Mouse (Mus musculus): ENCODE measurements at regions not wholly inside any gene's neighbourhood (a gene's known extent, or its start where the extent isn't known, plus 50 kb on each side); places are given as distances from the start of the nearest gene placed in this dataset.

DNA sequence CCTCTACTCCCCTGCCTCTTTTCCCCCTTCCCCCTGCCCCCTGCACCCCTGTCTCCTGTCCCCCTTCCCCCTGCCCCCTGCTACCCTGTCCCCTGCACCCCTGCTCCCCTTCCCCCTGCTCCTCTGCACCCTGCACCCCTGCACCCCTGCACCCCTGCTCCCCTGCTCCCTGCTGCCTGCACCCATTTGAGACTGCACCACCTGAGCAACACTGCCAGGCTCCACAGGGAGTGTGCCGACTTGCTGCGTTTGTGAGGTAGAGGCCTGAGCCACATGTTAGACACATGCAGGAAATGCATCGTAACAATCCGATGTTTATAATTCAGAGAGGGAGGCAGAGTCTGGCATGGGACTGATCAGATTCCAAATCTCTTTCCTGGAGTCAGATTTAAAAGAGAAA, 85.9 kb upstream of the Tspan2 start:
- TF ChIP-seq USF1 (IDR thresholded peaks at IDR 0.05; ENCODE audit: low read depth) (no peak), MYOD1 (IDR thresholded peaks at IDR 0.05; ENCODE audit: control insufficient read depth, insufficient read length, low read depth) (no peak), MYOG (IDR thresholded peaks at IDR 0.05; ENCODE audit: control insufficient read depth, extremely low read depth, insufficient read length) (no peak), FOSL1 (IDR thresholded peaks at IDR 0.05; ENCODE audit: insufficient read depth, low read length, poor library complexity, severe bottlenecking) (no peak), CEBPB (IDR thresholded peaks at IDR 0.05; ENCODE audit: low read depth) (no peak), CTCF (IDR thresholded peaks at IDR 0.05; ENCODE audit: control insufficient read depth, insufficient read depth, insufficient read length) (no peak), MAX (IDR thresholded peaks at IDR 0.05) (no peak)
- Histone ChIP-seq H3K27me3 (ENCODE audit: control insufficient read depth, insufficient read depth, insufficient read length) (no peaks in the 10 kb centered on the region), H3K79me3 (ENCODE audit: low read depth) (no peaks in the 10 kb centered on the region), H3K79me2 (ENCODE audit: control insufficient read depth, insufficient read depth) (no peaks in the 10 kb centered on the region), H3K36me3 (ENCODE audit: control insufficient read depth, insufficient read depth) (no peaks in the 10 kb centered on the region), H3K4me3 (ENCODE audit: insufficient read depth, poor library complexity, severe bottlenecking) (no peak overlapping the region), H3ac (ENCODE audit: control insufficient read depth, insufficient read length, low read depth) (no peak overlapping the region)

DNA sequence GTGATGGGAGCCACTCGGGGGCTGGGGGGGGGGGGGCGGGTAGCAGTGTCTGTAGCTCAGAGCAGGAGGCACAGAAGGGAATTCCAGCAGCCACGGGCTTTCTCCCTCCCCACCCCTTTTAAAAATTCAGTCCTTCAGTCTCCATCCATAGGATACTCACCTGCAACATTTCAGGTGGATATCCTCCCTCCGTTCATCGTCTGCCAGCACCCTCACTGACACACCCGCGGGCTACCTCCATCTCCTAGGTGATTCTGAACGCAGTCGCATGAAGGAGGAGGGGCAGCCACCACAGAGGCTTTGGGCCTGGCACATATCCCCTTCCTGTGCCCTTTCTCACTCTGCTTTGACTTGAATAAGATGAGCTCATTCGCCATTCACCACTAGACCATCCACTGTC, 79.4 kb upstream of the Tspan2 start:
- TF ChIP-seq MYOD1 (IDR thresholded peaks at IDR 0.05; ENCODE audit: control insufficient read depth, insufficient read length, low read depth) (no peak), MAX (IDR thresholded peaks at IDR 0.05) (no peak), FOSL1 (IDR thresholded peaks at IDR 0.05; ENCODE audit: insufficient read depth, low read length, poor library complexity, severe bottlenecking) (no peak), USF1 (IDR thresholded peaks at IDR 0.05; ENCODE audit: low read depth) (no peak), CTCF (IDR thresholded peaks at IDR 0.05; ENCODE audit: control insufficient read depth, insufficient read depth, insufficient read length) (no peak), MYOG (IDR thresholded peaks at IDR 0.05; ENCODE audit: control insufficient read depth, extremely low read depth, insufficient read length) (no peak), CEBPB (IDR thresholded peaks at IDR 0.05; ENCODE audit: low read depth) (no peak)

DNA sequence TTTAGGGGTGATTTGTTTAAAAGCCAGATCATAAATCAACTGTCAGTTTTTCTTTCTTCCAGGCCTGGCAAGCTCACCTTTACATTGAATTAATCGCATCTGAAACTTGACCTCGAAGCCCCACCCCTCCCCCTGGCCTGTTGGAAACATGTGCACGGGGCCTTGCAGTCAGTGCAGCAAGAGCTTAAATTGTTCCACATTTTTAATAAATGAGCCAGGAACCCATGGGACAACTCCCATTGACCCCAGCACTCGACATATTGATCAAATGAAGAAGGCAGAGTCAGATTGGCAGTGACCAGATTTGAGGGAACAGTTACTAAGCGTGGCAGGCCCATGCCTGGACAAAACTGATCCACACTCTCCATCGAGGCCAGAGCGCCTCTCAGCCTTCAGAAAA, 77.2 kb upstream of the Tspan2 start:
- Histone ChIP-seq H3K79me2 (ENCODE audit: control insufficient read depth, insufficient read depth) (no peaks in the 10 kb centered on the region), H3K4me3 (ENCODE audit: insufficient read depth, poor library complexity, severe bottlenecking) (no peak overlapping the region), H3K36me3 (ENCODE audit: control insufficient read depth, insufficient read depth) (no peaks in the 10 kb centered on the region), H3K27me3 (ENCODE audit: control insufficient read depth, insufficient read depth, insufficient read length) (no peaks in the 10 kb centered on the region), H3K79me3 (ENCODE audit: low read depth) (no peaks in the 10 kb centered on the region), H3ac (ENCODE audit: control insufficient read depth, insufficient read length, low read depth) (no peak overlapping the region)
- TF ChIP-seq MYOG (IDR thresholded peaks at IDR 0.05; ENCODE audit: control insufficient read depth, extremely low read depth, insufficient read length) (no peak), USF1 (IDR thresholded peaks at IDR 0.05; ENCODE audit: low read depth) (no peak)

More for the DNA sequence above, 79.4 kb upstream of the Tspan2 start:
- Histone ChIP-seq H3ac (ENCODE audit: control insufficient read depth, insufficient read length, low read depth) (no peak overlapping the region), H3K4me3 (ENCODE audit: insufficient read depth, poor library complexity, severe bottlenecking) (no peak overlapping the region), H3K36me3 (ENCODE audit: control insufficient read depth, insufficient read depth) (no peaks in the 10 kb centered on the region), H3K79me3 (ENCODE audit: low read depth) (no peaks in the 10 kb centered on the region), H3K27me3 (ENCODE audit: control insufficient read depth, insufficient read depth, insufficient read length) (no peaks in the 10 kb centered on the region), H3K79me2 (ENCODE audit: control insufficient read depth, insufficient read depth) (no peaks in the 10 kb centered on the region)

- H3K27me3 ChIP-seq (ENCODE audit: control insufficient read depth, insufficient read depth, insufficient read length), result no peaks in the 10 kb centered on the region
- no peak overlapping the region for H3K4me3 ChIP-seq (ENCODE audit: insufficient read depth, poor library complexity, severe bottlenecking)
- TF ChIP-seq CTCF (IDR thresholded peaks at IDR 0.05; ENCODE audit: control insufficient read depth, insufficient read depth, insufficient read length) (no peak), MYOG (IDR thresholded peaks at IDR 0.05; ENCODE audit: control insufficient read depth, extremely low read depth, insufficient read length) (no peak), USF1 (IDR thresholded peaks at IDR 0.05; ENCODE audit: low read depth) (no peak), MYOD1 (IDR thresholded peaks at IDR 0.05; ENCODE audit: control insufficient read depth, insufficient read length, low read depth) (no peak), CEBPB (IDR thresholded peaks at IDR 0.05; ENCODE audit: low read depth) (no peak), MAX (IDR thresholded peaks at IDR 0.05) (no peak), FOSL1 (IDR thresholded peaks at IDR 0.05; ENCODE audit: insufficient read depth, low read length, poor library complexity, severe bottlenecking) (no peak)
- no peaks in the 10 kb centered on the region for H3K79me3 ChIP-seq (ENCODE audit: low read depth)
- H3ac ChIP-seq (ENCODE audit: control insufficient read depth, insufficient read length, low read depth), result no peak overlapping the region
- H3K36me3 ChIP-seq (ENCODE audit: control insufficient read depth, insufficient read depth), result no peaks in the 10 kb centered on the region
- no peaks in the 10 kb centered on the region for H3K79me2 ChIP-seq (ENCODE audit: control insufficient read depth, insufficient read depth)
Measured at GRCm38 (mm10) chr3:102657531-102658060, 76.7 kb upstream of the Tspan2 start.

DNA sequence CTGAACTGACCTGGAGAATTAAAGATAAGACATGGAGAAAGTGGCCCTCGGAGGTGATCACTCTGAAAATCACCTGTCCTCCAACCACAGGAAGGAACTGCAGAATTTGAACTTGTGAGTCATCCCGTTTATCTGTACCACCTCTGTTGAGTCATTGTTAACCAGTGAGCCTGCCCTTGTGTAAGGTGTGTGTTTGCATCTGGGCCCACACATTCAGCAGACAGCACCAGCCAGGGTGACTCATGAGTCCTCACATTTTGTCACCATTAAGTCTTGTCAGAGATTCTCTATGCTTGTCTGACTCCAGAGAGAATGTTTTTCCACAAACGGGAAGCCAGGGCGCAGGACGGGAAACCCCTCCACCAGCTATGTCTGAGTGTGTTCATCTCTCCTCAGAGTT, 75.0 kb upstream of the Tspan2 start:
- H3K36me3 ChIP-seq (ENCODE audit: control insufficient read depth, insufficient read depth), result no peaks in the 10 kb centered on the region
- no peak for TF ChIP-seq FOSL1 (IDR thresholded peaks at IDR 0.05; ENCODE audit: insufficient read depth, low read length, poor library complexity, severe bottlenecking)
- no peak for TF ChIP-seq MYOD1 (IDR thresholded peaks at IDR 0.05; ENCODE audit: control insufficient read depth, insufficient read length, low read depth)
- TF ChIP-seq MYOG (IDR thresholded peaks at IDR 0.05; ENCODE audit: control insufficient read depth, extremely low read depth, insufficient read length), result no peak
- no peak for TF ChIP-seq MAX (IDR thresholded peaks at IDR 0.05)
- TF ChIP-seq USF1 (IDR thresholded peaks at IDR 0.05; ENCODE audit: low read depth), result no peak
- no peaks in the 10 kb centered on the region for H3K27me3 ChIP-seq (ENCODE audit: control insufficient read depth, insufficient read depth, insufficient read length)
- no peaks in the 10 kb centered on the region for H3K79me2 ChIP-seq (ENCODE audit: control insufficient read depth, insufficient read depth)
- no peak overlapping the region for H3ac ChIP-seq (ENCODE audit: control insufficient read depth, insufficient read length, low read depth)
- no peaks in the 10 kb centered on the region for H3K79me3 ChIP-seq (ENCODE audit: low read depth)
- H3K4me3 ChIP-seq (ENCODE audit: insufficient read depth, poor library complexity, severe bottlenecking), result no peak overlapping the region

DNA sequence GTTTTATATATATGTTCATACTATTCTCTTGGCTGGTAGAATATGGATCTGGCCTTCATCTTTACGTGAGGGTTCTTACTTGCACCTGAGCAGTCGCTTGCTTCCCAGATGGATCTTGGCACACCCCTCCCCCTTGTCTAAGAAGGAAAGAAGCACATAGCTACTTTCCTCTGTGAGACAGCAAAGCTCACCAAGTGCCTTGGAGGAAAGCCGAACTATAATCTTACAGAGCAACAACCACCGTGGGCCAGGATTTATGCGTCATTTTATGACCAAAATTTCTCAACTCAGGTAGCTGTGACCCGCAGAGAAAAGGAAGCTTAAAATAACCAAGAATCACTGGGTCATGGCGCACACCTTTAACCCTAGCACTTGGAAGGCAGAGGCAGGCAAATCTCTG, 73.0 kb upstream of the Tspan2 start:
- Histone ChIP-seq H3K27me3 (ENCODE audit: control insufficient read depth, insufficient read depth, insufficient read length) (no peaks in the 10 kb centered on the region), H3K79me2 (ENCODE audit: control insufficient read depth, insufficient read depth) (no peaks in the 10 kb centered on the region), H3ac (ENCODE audit: control insufficient read depth, insufficient read length, low read depth) (no peak overlapping the region), H3K4me3 (ENCODE audit: insufficient read depth, poor library complexity, severe bottlenecking) (no peak overlapping the region), H3K36me3 (ENCODE audit: control insufficient read depth, insufficient read depth) (no peaks in the 10 kb centered on the region), H3K79me3 (ENCODE audit: low read depth) (no peaks in the 10 kb centered on the region)
- TF ChIP-seq MYOD1 (IDR thresholded peaks at IDR 0.05; ENCODE audit: control insufficient read depth, insufficient read length, low read depth) (no peak), MYOG (IDR thresholded peaks at IDR 0.05; ENCODE audit: control insufficient read depth, extremely low read depth, insufficient read length) (no peak), CTCF (IDR thresholded peaks at IDR 0.05; ENCODE audit: control insufficient read depth, insufficient read depth, insufficient read length) (no peak), FOSL1 (IDR thresholded peaks at IDR 0.05; ENCODE audit: insufficient read depth, low read length, poor library complexity, severe bottlenecking) (no peak), MAX (IDR thresholded peaks at IDR 0.05) (no peak), USF1 (IDR thresholded peaks at IDR 0.05; ENCODE audit: low read depth) (no peak), CEBPB (IDR thresholded peaks at IDR 0.05; ENCODE audit: low read depth) (no peak)
